Mouse (Mus musculus) bone marrow macrophage, adult 2 months (primary cell): ENCODE data around the gene Disc1.

Source experiments
- CTCF ChIP-seq: IDR thresholded peaks from 2 replicates; pipeline ENCODE4 v1.5.1; 2012; ENCODE audit warnings: low read depth, mild to moderate bottlenecking, low read length, moderate library complexity
- POLR2A ChIP-seq: IDR thresholded peaks from 2 replicates; pipeline ENCODE4 v1.6.1; 2012; ENCODE audit warnings: mild to moderate bottlenecking, low read depth, low read length, borderline replicate concordance

- no peak for TF ChIP-seq CTCF
- TF ChIP-seq POLR2A, result no peak
Measured at GRCm38 (mm10) chr8:125199197-125199939, 145.4 kb downstream of the Disc1 start.
